ENCODE assay signal across 12 mouse cellular contexts in genomic region chr11:116142211-116142991, GRCm38 (mm10). TPM values are rescaled to one million over a fixed set of nuclear protein-coding genes. Genes with fewer than 3 reads are reported as not detected.
A peak's percentile ranks its signal among the peaks of the same experiment; 100 is the strongest.
DNase-seq lines count a peak whose midpoint lies in the region; ATAC-seq and TF ChIP-seq lines count a peak whose summit lies in the region.
"Had no signal": no experiment of that assay in that cellular context is flagged by ENCODE, and none has a peak within 500 bp of the region (broad histone marks: within the 10 kb centered on the region; RNA-seq: fewer than 3 reads in every experiment).

No protein-coding gene starts in this region.

- no peak for DNase-seq in layer of hippocampus, adult 2 months (ENCODE audit: low spot score in 2 of 2)
- DNase-seq in layer of hippocampus, postnatal 25 days (ENCODE audit: extremely low spot score in 1 of 2, low spot score in 1 of 2) = no peak
- peak; percentile 29 for DNase-seq in MEL-GATA-1-ER (ENCODE audit: extremely low read depth, low read depth)
- DNase-seq in spleen, postnatal 14 days (ENCODE audit: low spot score in 2 of 2) = peak; percentile 59 to 66
- DNase-seq in urinary bladder, postnatal 10 days (ENCODE audit: low spot score) = no peak
- no peak for DNase-seq in forebrain, embryonic 11.5 days (ENCODE audit: low spot score)
- DNase-seq: kidney, postnatal 4 days; right cerebral cortex, adult 18-20 months had no signal

- no peaks in the 10 kb centered on the region for H3K9me3 ChIP-seq in forebrain, embryonic 15.5 days
- no peaks in the 10 kb centered on the region for H3K9me3 ChIP-seq in forebrain, embryonic 11.5 days (ENCODE audit: control insufficient read depth, low read length)

- no peaks in the 10 kb centered on the region for H3K27me3 ChIP-seq in forebrain, embryonic 15.5 days
- no peaks in the 10 kb centered on the region for H3K27me3 ChIP-seq in forebrain, embryonic 11.5 days (ENCODE audit: control insufficient read depth, insufficient read depth, low read length)

- no peak overlapping the region for H3K4me2 ChIP-seq in forebrain, embryonic 15.5 days (replicated peaks)
- no peak overlapping the region for H3K4me2 ChIP-seq in forebrain, embryonic 11.5 days (ENCODE audit: low read depth, low read length, severe bottlenecking)
- H3K4me2 ChIP-seq: hindbrain, embryonic 14.5 days had no signal

- no peak overlapping the region for H3K9ac ChIP-seq in forebrain, embryonic 15.5 days (replicated peaks)
- H3K9ac ChIP-seq in forebrain, embryonic 11.5 days (ENCODE audit: low read length) = no peak overlapping the region
- H3K9ac ChIP-seq: hindbrain, embryonic 14.5 days had no signal

- ATAC-seq in erythroblast, adult 5-6 weeks (replicated peaks; ENCODE audit: low FRiP score, poor library complexity, severe bottlenecking) = peak; percentile 60
- ATAC-seq in forebrain, embryonic 15.5 days (replicated peaks) = no peak
- ATAC-seq in forebrain, embryonic 11.5 days (replicated peaks; ENCODE audit: low FRiP score) = no peak
- ATAC-seq: activated CD4-positive, CD25-positive, alpha-beta regulatory T cell, adult 4 months had no signal

- 0 out of 2 replicates have a peak overlapping the region, but pooled peaks have one; percentile 5 for H3K27ac ChIP-seq in layer of hippocampus, adult 2 months
- no peak overlapping the region for H3K27ac ChIP-seq in forebrain, embryonic 15.5 days (replicated peaks)
- H3K27ac ChIP-seq in forebrain, embryonic 11.5 days (ENCODE audit: low read depth, low read length) = no peak overlapping the region
- H3K27ac ChIP-seq: hindbrain, embryonic 14.5 days had no signal

- no peak overlapping the region for H3K4me3 ChIP-seq in layer of hippocampus, adult 2 months
- H3K4me3 ChIP-seq in forebrain, embryonic 15.5 days = no peak overlapping the region
- no peak overlapping the region for H3K4me3 ChIP-seq in forebrain, embryonic 11.5 days (ENCODE audit: low read depth, low read length)

- 81% methylated on average over 10 of the region's 10 CpGs for WGBS in forebrain, embryonic 15.5 days
- WGBS in forebrain, embryonic 11.5 days = 65% methylated on average over 10 of the region's 10 CpGs

- peaks cover 15% of the 10 kb centered on the region for H3K4me1 ChIP-seq in forebrain, embryonic 15.5 days
- H3K4me1 ChIP-seq in forebrain, embryonic 11.5 days (replicated peaks; ENCODE audit: control insufficient read depth, insufficient read depth, low read length) = no peaks in the 10 kb centered on the region; the same call in 1 of the 2 replicates

- peaks cover 59% of the 10 kb centered on the region for H3K36me3 ChIP-seq in forebrain, embryonic 15.5 days
- peaks cover 5% of the 10 kb centered on the region; the same call in 1 of the 2 replicates for H3K36me3 ChIP-seq in forebrain, embryonic 11.5 days (ENCODE audit: control insufficient read depth, insufficient read depth, low read length)

- TF ChIP-seq CTCF in layer of hippocampus, adult 2 months (conservative IDR thresholded peaks at IDR 0.05) = no peak

RNA-seq across cellular contexts. Expression of gene Mrpl38, which starts 3.7 kb away (rescaled TPM):
- 10 to 100 TPM; 64.6 to 66.8 TPM for total RNA-seq in layer of hippocampus, adult 2 months (2021)
- total RNA-seq in layer of hippocampus, postnatal 25 days (2021) = 10 to 100 TPM; 59.1 to 62.7 TPM
- 10.0 and 19.8 TPM in 2 replicates for total RNA-seq in erythroblast, adult 5-6 weeks (2015; ENCODE audit: low replicate concordance)
- 5.2 and 6.7 TPM in 2 replicates for total RNA-seq in erythroblast, adult 5-6 weeks (2017; ENCODE audit: low replicate concordance)
- polyA plus RNA-seq in forebrain, embryonic 15.5 days (2015; fragmentation: Nextera tagmentation; extraction: Ambion mirVana) = 77.7 and 78.5 TPM in 2 replicates
- 98.0 and 109 TPM in 2 replicates for polyA plus RNA-seq in forebrain, embryonic 11.5 days (2014; fragmentation: Nextera tagmentation; extraction: Ambion mirVana)

RNA-seq across cellular contexts. Expression of gene Trim65, which starts 11.5 kb away (rescaled TPM):
- total RNA-seq in layer of hippocampus, adult 2 months (2021) = 1 to 10 TPM; 6.9 to 7.7 TPM
- total RNA-seq in layer of hippocampus, postnatal 25 days (2021) = 1 to 10 TPM; 6.2 to 7.1 TPM
- 0.38 and 2.3 TPM in 2 replicates for total RNA-seq in erythroblast, adult 5-6 weeks (2015; ENCODE audit: low replicate concordance)
- total RNA-seq in erythroblast, adult 5-6 weeks (2017; ENCODE audit: low replicate concordance) = 0.28 and 3.3 TPM in 2 replicates
- polyA plus RNA-seq in forebrain, embryonic 15.5 days (2015; fragmentation: Nextera tagmentation; extraction: Ambion mirVana) = 1.6 and 1.9 TPM in 2 replicates
- 1.8 and 1.9 TPM in 2 replicates for polyA plus RNA-seq in forebrain, embryonic 11.5 days (2014; fragmentation: Nextera tagmentation; extraction: Ambion mirVana)

RNA-seq across cellular contexts. Expression of gene Trim47, which starts 15.4 kb away (rescaled TPM):
- total RNA-seq in layer of hippocampus, adult 2 months (2021) = 1 to 10 TPM; 4.6 to 7.2 TPM
- 1 to 10 TPM; 5.6 to 5.9 TPM for total RNA-seq in layer of hippocampus, postnatal 25 days (2021)
- total RNA-seq in erythroblast, adult 5-6 weeks (2015; ENCODE audit: low replicate concordance) = 1.0 and 2.5 TPM in 2 replicates
- 1.3 TPM in 1 of 2 replicates, not detected in the other for total RNA-seq in erythroblast, adult 5-6 weeks (2017; ENCODE audit: low replicate concordance)
- 7.0 and 7.7 TPM in 2 replicates for polyA plus RNA-seq in forebrain, embryonic 15.5 days (2015; fragmentation: Nextera tagmentation; extraction: Ambion mirVana)
- 3.4 and 3.8 TPM in 2 replicates for polyA plus RNA-seq in forebrain, embryonic 11.5 days (2014; fragmentation: Nextera tagmentation; extraction: Ambion mirVana)
- polyA plus RNA-seq: activated CD4-positive, CD25-positive, alpha-beta regulatory T cell, adult 4 months had no signal

RNA-seq across cellular contexts. Expression of gene Fbf1, which starts 25.6 kb away (rescaled TPM):
- total RNA-seq in layer of hippocampus, adult 2 months (2021) = 10 to 100 TPM; 91.6 to 96.4 TPM
- total RNA-seq in layer of hippocampus, postnatal 25 days (2021) = 10 to 100 TPM; 74.6 to 96.0 TPM
- total RNA-seq in erythroblast, adult 5-6 weeks (2015; ENCODE audit: low replicate concordance) = 6.1 and 14.6 TPM in 2 replicates
- 6.0 and 6.7 TPM in 2 replicates for total RNA-seq in erythroblast, adult 5-6 weeks (2017; ENCODE audit: low replicate concordance)
- 71.4 and 73.5 TPM in 2 replicates for polyA plus RNA-seq in forebrain, embryonic 15.5 days (2015; fragmentation: Nextera tagmentation; extraction: Ambion mirVana)
- polyA plus RNA-seq in forebrain, embryonic 11.5 days (2014; fragmentation: Nextera tagmentation; extraction: Ambion mirVana) = 52.8 and 60.3 TPM in 2 replicates

RNA-seq across cellular contexts. Expression of gene Wbp2, which starts 55.6 kb away (rescaled TPM):
- total RNA-seq in layer of hippocampus, adult 2 months (2021) = 100 to 1,000 TPM; 417 to 440 TPM
- total RNA-seq in layer of hippocampus, postnatal 25 days (2021) = 100 to 1,000 TPM; 390 to 418 TPM
- total RNA-seq in erythroblast, adult 5-6 weeks (2015; ENCODE audit: low replicate concordance) = 105 and 125 TPM in 2 replicates
- total RNA-seq in erythroblast, adult 5-6 weeks (2017; ENCODE audit: low replicate concordance) = 58.0 and 68.8 TPM in 2 replicates
- 138 and 144 TPM in 2 replicates for polyA plus RNA-seq in forebrain, embryonic 15.5 days (2015; fragmentation: Nextera tagmentation; extraction: Ambion mirVana)
- 100.0 and 111 TPM in 2 replicates for polyA plus RNA-seq in forebrain, embryonic 11.5 days (2014; fragmentation: Nextera tagmentation; extraction: Ambion mirVana)

Comparison
In these comparisons a context has a peak if more than half of its experiments do, and no peak if none do; other contexts are left out.
1. DNase-seq: peak in MEL-GATA-1-ER (single experiment) and spleen, postnatal 14 days (2 of 2); none in layer of hippocampus, adult 2 months (0 of 2), layer of hippocampus, postnatal 25 days (0 of 2), urinary bladder, postnatal 10 days (single experiment) and forebrain, embryonic 11.5 days (single experiment).